Mouse (Mus musculus) forebrain, embryonic 16.5 days (tissue): ENCODE results near the gene Nedd9. TPM values are rescaled to one million over a fixed set of nuclear protein-coding genes. Genes with fewer than 3 reads are reported as not detected.
"Not testable (repeated sequence)": the region's sequence is repeated elsewhere in the genome, so short reads cannot be mapped to it uniquely, and the experiment has no call there.

Source experiments
- ATAC-seq: fragments of 200-750 bp; cut with Nextera tagmentation; 2 replicates; pipeline ENCODE4 v1.8.0; 2017; ENCODE audit warnings: mild to moderate bottlenecking, moderate library complexity
- H3K27ac ChIP-seq: fragments of 300-500 bp; sonication (generic); 2 replicates; pipeline ENCODE4 v1.5.1; 2014; ENCODE audit warnings: low read length, control low read depth
- H3K27me3 ChIP-seq: fragments of 300-500 bp; sonication (generic); replicated peaks from 2 replicates; pipeline ENCODE4 v1.6.1; 2014; ENCODE audit warnings: low read length; ENCODE audit not compliant: control insufficient read depth, insufficient read depth
- H3K36me3 ChIP-seq: fragments of 300-500 bp; sonication (generic); 2 replicates; pipeline ENCODE4 v1.6.1; 2014; ENCODE audit not compliant: control insufficient read depth, insufficient read depth
- H3K4me1 ChIP-seq: fragments of 300-500 bp; sonication (generic); replicated peaks from 2 replicates; pipeline ENCODE4 v1.6.1; 2014; ENCODE audit warnings: low read length; ENCODE audit not compliant: control insufficient read depth, insufficient read depth
- H3K4me2 ChIP-seq: fragments of 300-500 bp; sonication (generic); 2 replicates; pipeline ENCODE4 v1.6.1; 2014; ENCODE audit warnings: mild to moderate bottlenecking, low read length, control low read depth
- H3K4me3 ChIP-seq: fragments of 300-500 bp; sonication (generic); replicated peaks from 2 replicates; pipeline ENCODE4 v1.5.1; 2014; ENCODE audit warnings: mild to moderate bottlenecking, low read length, control low read depth
- H3K9ac ChIP-seq: fragments of 300-500 bp; sonication (generic); replicated peaks from 2 replicates; pipeline ENCODE4 v1.6.1; 2014; ENCODE audit warnings: low read depth, low read length, control low read depth
- H3K9me3 ChIP-seq: fragments of 300-500 bp; sonication (generic); 2 replicates; pipeline ENCODE4 v1.6.1; 2016; ENCODE audit warnings: low read length; ENCODE audit not compliant: control insufficient read depth
- WGBS: fragments of 180-500 bp; shearing (Covaris S2); extraction: QIAGEN DNeasy Blood & Tissue Kit; methylation state at CpG from one replicate; pipeline ENCODE4 v1.1.7; 2014; 5-methylcytosine and 5-hydroxymethylcytosine counted together
- polyA plus RNA-seq: library from polyadenylated mRNA; unstranded; fragments of >200 nt; fragmentation: Nextera tagmentation; extraction: Ambion mirVana; gene quantifications from 2 replicates; pipeline ENCODE4 v1.2.1, GENCODE M21; 2015

Gene Nedd9
- polyA plus RNA-seq, 1 experiment from 2014 or later: 23.0 TPM

- no peak overlapping the region for H3K27ac ChIP-seq
- no peaks in the 10 kb centered on the region for H3K36me3 ChIP-seq
- H3K4me1 ChIP-seq: no peaks in the 10 kb centered on the region
- H3K9ac ChIP-seq: no peak overlapping the region
- no peak overlapping the region for H3K4me3 ChIP-seq
- WGBS: 62% methylated on average over 2 of the region's 2 CpGs
- H3K9me3 ChIP-seq: no peaks in the 10 kb centered on the region
- no peaks in the 10 kb centered on the region for H3K27me3 ChIP-seq
- H3K4me2 ChIP-seq: no peak overlapping the region
- no peak for ATAC-seq
Measured at GRCm38 (mm10) chr13:41377011-41377431, 110.1 kb downstream of the Nedd9 start.

- H3K4me3 ChIP-seq: no peak overlapping the region
- no peak overlapping the region for H3K9ac ChIP-seq
- H3K27me3 ChIP-seq: no peaks in the 10 kb centered on the region
- no peak overlapping the region for H3K4me2 ChIP-seq
- 45% methylated on average over 4 of the region's 4 CpGs for WGBS
- H3K4me1 ChIP-seq: no peaks in the 10 kb centered on the region
- no peak for ATAC-seq
- H3K9me3 ChIP-seq: no peaks in the 10 kb centered on the region
- H3K27ac ChIP-seq: no peak overlapping the region
- no peaks in the 10 kb centered on the region for H3K36me3 ChIP-seq
Measured at GRCm38 (mm10) chr13:41376111-41376510, 111.1 kb downstream of the Nedd9 start.

GRCm38 (mm10) chr13:41375696-41376095 is 111.5 kb downstream of the Nedd9 start:
- ATAC-seq: no peak
- 78% methylated on average over 6 of the region's 6 CpGs for WGBS
- no peak overlapping the region for H3K4me2 ChIP-seq

GRCm38 (mm10) chr13:41374886-41375285 is 112.3 kb downstream of the Nedd9 start:
- Histone ChIP-seq H3K4me2 (no peak overlapping the region), H3K9me3 (no peaks in the 10 kb centered on the region), H3K9ac (no peak overlapping the region), H3K27me3 (no peaks in the 10 kb centered on the region), H3K27ac (no peak overlapping the region), H3K36me3 (no peaks in the 10 kb centered on the region), H3K4me1 (no peaks in the 10 kb centered on the region), H3K4me3 (no peak overlapping the region)
- ATAC-seq: no peak
- 96% methylated on average over 1 of the region's 1 CpGs for WGBS

More at GRCm38 (mm10) chr13:41375696-41376095, 111.5 kb downstream of the Nedd9 start:
- Histone ChIP-seq H3K4me3 (no peak overlapping the region), H3K9ac (no peak overlapping the region), H3K27me3 (no peaks in the 10 kb centered on the region), H3K9me3 (no peaks in the 10 kb centered on the region), H3K36me3 (no peaks in the 10 kb centered on the region), H3K27ac (no peak overlapping the region), H3K4me1 (no peaks in the 10 kb centered on the region)

- Histone ChIP-seq H3K4me2 (no peak overlapping the region), H3K9ac (no peak overlapping the region), H3K4me3 (no peak overlapping the region), H3K36me3 (no peaks in the 10 kb centered on the region), H3K4me1 (no peaks in the 10 kb centered on the region), H3K9me3 (no peaks in the 10 kb centered on the region), H3K27me3 (no peaks in the 10 kb centered on the region), H3K27ac (no peak overlapping the region)
- no peak for ATAC-seq
- WGBS: 83% methylated on average over 8 of the region's 8 CpGs
Measured at GRCm38 (mm10) chr13:41372555-41373460, 114.4 kb downstream of the Nedd9 start.

GRCm38 (mm10) chr13:41371547-41371946 is 115.6 kb downstream of the Nedd9 start:
- H3K4me1 ChIP-seq: no peaks in the 10 kb centered on the region
- no peak overlapping the region for H3K4me2 ChIP-seq
- H3K27me3 ChIP-seq: no peaks in the 10 kb centered on the region
- WGBS: 91% methylated on average over 3 of the region's 3 CpGs
- H3K27ac ChIP-seq: no peak overlapping the region
- no peak for ATAC-seq
- no peaks in the 10 kb centered on the region for H3K9me3 ChIP-seq
- no peaks in the 10 kb centered on the region for H3K36me3 ChIP-seq
- H3K4me3 ChIP-seq: no peak overlapping the region
- no peak overlapping the region for H3K9ac ChIP-seq

DNA sequence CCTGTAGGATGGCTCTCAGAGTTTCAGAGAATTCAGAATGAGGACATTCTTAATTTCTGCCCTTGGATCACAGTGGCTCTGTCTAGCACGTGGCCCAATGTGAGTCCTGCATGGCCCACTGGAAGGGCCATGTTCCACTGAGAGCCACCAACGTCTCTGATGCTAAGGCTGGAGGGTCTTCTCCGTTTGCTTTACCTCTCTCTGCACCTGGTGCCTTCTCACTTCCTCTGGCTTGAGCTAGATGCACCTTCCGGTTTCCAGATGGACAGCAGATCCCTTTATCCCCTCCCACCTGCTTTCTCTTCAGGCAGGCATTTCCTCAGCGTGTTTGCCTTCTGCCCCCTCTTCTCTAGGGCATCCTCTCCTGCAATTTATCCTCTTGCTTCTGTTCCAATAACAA is 118.5 kb downstream of the Nedd9 start:
- Histone ChIP-seq H3K9me3 (no peaks in the 10 kb centered on the region), H3K4me2 (no peak overlapping the region), H3K4me3 (no peak overlapping the region), H3K9ac (no peak overlapping the region), H3K36me3 (no peaks in the 10 kb centered on the region), H3K27me3 (no peaks in the 10 kb centered on the region), H3K27ac (no peak overlapping the region), H3K4me1 (no peaks in the 10 kb centered on the region)
- ATAC-seq: no peak
- 84% methylated on average over 5 of the region's 5 CpGs for WGBS

GRCm38 (mm10) chr13:41367176-41367611 is 120.0 kb downstream of the Nedd9 start:
- ATAC-seq: no peak
- no peak overlapping the region for H3K27ac ChIP-seq
- whole genome bisulfite sequencing: 74% methylated on average over 4 of the region's 4 CpGs

DNA sequence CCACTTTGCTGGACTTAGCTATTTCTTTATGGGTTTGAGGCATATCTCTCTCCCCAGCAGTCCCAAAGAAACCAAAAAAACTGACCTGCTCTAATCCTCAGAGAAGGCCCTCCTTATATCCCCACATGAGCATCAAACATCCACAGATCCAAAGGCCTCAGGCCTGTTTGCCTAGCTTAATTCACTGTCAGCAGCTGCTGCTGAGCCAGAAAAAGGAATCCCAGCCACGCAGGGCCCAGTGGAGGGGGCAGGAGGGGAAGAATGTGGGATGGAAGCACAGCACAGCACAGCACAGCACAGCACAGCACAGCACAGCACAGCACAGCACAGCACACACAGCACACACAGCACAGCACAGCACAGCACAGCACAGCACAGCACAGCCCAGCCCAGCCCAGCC is 120.6 kb downstream of the Nedd9 start:
- ATAC-seq, H3K27me3 ChIP-seq: not testable (repeated sequence)
- 30% methylated on average over 1 of the region's 1 CpGs for WGBS

More at GRCm38 (mm10) chr13:41367176-41367611, 120.0 kb downstream of the Nedd9 start:
- H3K27me3 ChIP-seq: no peaks in the 10 kb centered on the region
- no peaks in the 10 kb centered on the region for H3K9me3 ChIP-seq
- no peaks in the 10 kb centered on the region for H3K36me3 ChIP-seq
- no peak overlapping the region for H3K9ac ChIP-seq
- no peak overlapping the region for H3K4me2 ChIP-seq
- no peak overlapping the region for H3K4me3 ChIP-seq
- no peaks in the 10 kb centered on the region for H3K4me1 ChIP-seq

More for the DNA sequence above, 120.6 kb downstream of the Nedd9 start:
- H3K9ac ChIP-seq, H3K9me3 ChIP-seq, H3K4me3 ChIP-seq, H3K4me2 ChIP-seq, H3K27ac ChIP-seq, H3K4me1 ChIP-seq, H3K36me3 ChIP-seq: not testable (repeated sequence)
